Mouse (Mus musculus): ENCODE measurements around the gene Gm21173.
"Not testable (repeated sequence)": the region's sequence is repeated elsewhere in the genome, so short reads cannot be mapped to it uniquely, and the experiment has no call there.

Gm21173 gene

GRCm38 (mm10) chrY:76761300-76761699 is at the start of gene Gm21173:
Gm21173 (plus strand) TSS chrY:76761600.
- DNase-seq (ENCODE audit: low spot score), result not testable (repeated sequence)
